Mouse (Mus musculus): ENCODE data around the gene Pltp. TPM values are rescaled to one million over a fixed set of nuclear protein-coding genes. Genes with fewer than 3 reads are reported as not detected.

The Pltp gene
- polyA plus RNA-seq, 1 experiment from 2014 or later: 129 TPM

- Histone ChIP-seq H3K4me1 (replicated peaks) (peaks cover 24% of the 10 kb centered on the region), H3K36me3 (peaks cover 13% of the 10 kb centered on the region), H3K4me3 (peak overlapping the region; percentile 66), H3K9me3 (no peaks in the 10 kb centered on the region), H3K9ac (peak overlapping the region; percentile 66), H3K27me3 (no peaks in the 10 kb centered on the region), H3K27ac (replicated peaks) (peak overlapping the region; percentile 82), H3K4me2 (peak overlapping the region; percentile 99)
- no peak for ATAC-seq (ENCODE audit: low FRiP score, low read depth)
- 57% methylated on average over 16 of the region's 16 CpGs for WGBS
These were observed 25.3 kb downstream of the Pltp start for GRCm38 (mm10) chr2:164832032-164832747.

DNA sequence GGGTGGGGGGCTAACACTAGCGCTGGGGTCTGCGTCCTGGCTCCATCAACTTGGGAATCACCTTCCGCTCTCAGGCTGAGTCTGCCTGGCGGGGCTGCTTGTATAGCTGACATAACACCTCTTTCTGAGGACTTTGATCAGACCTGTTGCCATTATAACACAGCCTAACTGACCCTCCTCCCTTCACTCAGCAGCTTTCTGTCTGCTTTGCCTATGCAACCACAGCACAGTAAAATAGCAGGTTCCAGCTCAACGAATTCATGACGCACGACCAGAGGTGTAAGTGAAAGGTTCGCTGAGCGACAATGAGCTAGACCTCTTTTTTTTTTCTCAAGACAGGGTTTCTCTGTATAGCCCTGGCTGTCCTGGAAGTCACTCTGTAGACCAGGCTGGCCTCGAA lies 26.5 kb downstream of the Pltp start:
- Histone ChIP-seq H3K9ac (no peak overlapping the region), H3K9me3 (no peaks in the 10 kb centered on the region), H3K4me3 (no peak overlapping the region), H3K4me1 (replicated peaks) (peaks cover 29% of the 10 kb centered on the region), H3K36me3 (peaks cover 16% of the 10 kb centered on the region), H3K4me2 (no peak overlapping the region), H3K27me3 (no peaks in the 10 kb centered on the region), H3K27ac (replicated peaks) (no peak overlapping the region)
- WGBS: 85% methylated on average over 10 of the region's 10 CpGs
- ATAC-seq (ENCODE audit: low FRiP score, low read depth): no peak

DNA sequence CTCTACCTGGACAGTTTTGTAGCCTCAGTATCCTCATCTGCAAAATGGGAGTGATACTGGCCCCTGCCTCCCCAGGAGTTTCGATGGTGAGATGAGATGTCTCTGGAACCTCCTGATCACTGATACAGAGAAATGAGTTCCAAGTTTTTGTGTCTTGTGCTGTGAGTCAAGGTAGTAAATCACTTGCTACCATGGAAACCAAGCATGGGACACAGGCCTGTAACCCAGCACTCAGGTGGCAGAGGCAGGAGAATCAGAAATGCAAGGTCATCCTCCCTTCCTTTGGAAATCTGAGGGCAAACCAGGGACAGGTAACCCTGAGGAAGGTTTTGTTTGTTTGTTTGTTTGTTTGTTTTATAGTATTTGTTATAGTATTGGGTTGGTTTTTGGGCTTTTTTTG lies 28.4 kb downstream of the Pltp start:
- H3K4me3 ChIP-seq: no peak overlapping the region
- peaks cover 26% of the 10 kb centered on the region for H3K36me3 ChIP-seq
- ATAC-seq (ENCODE audit: low FRiP score, low read depth): no peak
- no peak overlapping the region for H3K27ac ChIP-seq (replicated peaks)
- H3K4me1 ChIP-seq (replicated peaks): peaks cover 22% of the 10 kb centered on the region
- H3K4me2 ChIP-seq: no peak overlapping the region
- no peaks in the 10 kb centered on the region for H3K27me3 ChIP-seq
- 97% methylated on average over 1 of the region's 1 CpGs for WGBS
- no peaks in the 10 kb centered on the region for H3K9me3 ChIP-seq
- no peak overlapping the region for H3K9ac ChIP-seq

DNA sequence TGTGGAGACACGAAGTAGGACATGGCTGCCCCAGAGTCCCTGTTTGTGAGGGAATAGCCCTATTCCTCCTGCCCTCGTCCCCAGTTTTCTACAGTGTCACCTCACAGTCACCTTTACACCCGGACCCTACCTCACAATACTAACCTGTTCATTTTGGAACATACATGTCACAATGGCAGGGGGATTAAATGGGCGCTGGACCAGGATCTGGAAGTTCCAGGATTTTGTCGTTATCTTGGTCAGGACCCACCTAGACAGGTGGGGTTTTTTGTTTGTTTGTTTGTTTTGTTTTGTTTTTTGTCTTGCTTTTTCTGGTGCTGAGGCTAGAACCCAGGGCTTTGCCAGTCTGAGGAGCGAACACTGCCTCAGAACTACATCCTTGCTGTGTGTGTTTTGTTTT lies 29.1 kb downstream of the Pltp start, which contains the start of gene Spata25:
TSS of gene Spata25 (minus strand) at position 101 of the 400 bp plus-strand sequence.
- H3K4me2 ChIP-seq: no peak within 1 kb of the TSS
- 88% methylated on average over 6 of the region's 6 CpGs for WGBS
- H3K27me3 ChIP-seq: no peaks in the 10 kb centered on the region
- no peak within 1 kb of the TSS for H3K27ac ChIP-seq (replicated peaks)
- H3K9me3 ChIP-seq: no peaks in the 10 kb centered on the region
- peaks cover 26% of the 10 kb centered on the region for H3K36me3 ChIP-seq
- no peak for ATAC-seq (ENCODE audit: low FRiP score, low read depth)
- peaks cover 26% of the 10 kb centered on the region for H3K4me1 ChIP-seq (replicated peaks)
- no peak within 1 kb of the TSS for H3K4me3 ChIP-seq
- H3K9ac ChIP-seq: no peak within 1 kb of the TSS

- Histone ChIP-seq H3K4me2 (no peak overlapping the region), H3K4me1 (replicated peaks) (peaks cover 24% of the 10 kb centered on the region), H3K27me3 (no peaks in the 10 kb centered on the region), H3K36me3 (peaks cover 26% of the 10 kb centered on the region), H3K9me3 (no peaks in the 10 kb centered on the region), H3K4me3 (no peak overlapping the region), H3K27ac (replicated peaks) (no peak overlapping the region), H3K9ac (no peak overlapping the region)
- 89% methylated on average over 15 of the region's 16 CpGs for WGBS
- no peak for ATAC-seq (ENCODE audit: low FRiP score, low read depth)
These were observed 30.2 kb downstream of the Pltp start for GRCm38 (mm10) chr2:164827146-164827850.

- Histone ChIP-seq H3K27me3 (no peaks in the 10 kb centered on the region), H3K9me3 (no peaks in the 10 kb centered on the region), H3K36me3 (peaks cover 34% of the 10 kb centered on the region), H3K27ac (replicated peaks) (no peak overlapping the region), H3K4me3 (no peak overlapping the region), H3K9ac (no peak overlapping the region), H3K4me2 (no peak overlapping the region), H3K4me1 (replicated peaks) (peaks cover 28% of the 10 kb centered on the region)
- ATAC-seq (ENCODE audit: low FRiP score, low read depth): no peak
- WGBS: 97% methylated on average over 17 of the region's 17 CpGs
These were observed 32.0 kb downstream of the Pltp start for GRCm38 (mm10) chr2:164825521-164825920.

GRCm38 (mm10) chr2:164823969-164824368 lies 33.5 kb downstream of the Pltp start:
- no peak for ATAC-seq (ENCODE audit: low FRiP score, low read depth)
- Histone ChIP-seq H3K4me3 (peak overlapping the region; percentile 64; the same call in 1 of the 2 replicates), H3K36me3 (peaks cover 36% of the 10 kb centered on the region), H3K4me1 (replicated peaks) (peaks cover 28% of the 10 kb centered on the region), H3K9me3 (no peaks in the 10 kb centered on the region), H3K4me2 (peak overlapping the region; percentile 60), H3K27me3 (no peaks in the 10 kb centered on the region), H3K27ac (replicated peaks) (no peak overlapping the region), H3K9ac (no peak overlapping the region)
- 96% methylated on average over 4 of the region's 4 CpGs for WGBS

DNA sequence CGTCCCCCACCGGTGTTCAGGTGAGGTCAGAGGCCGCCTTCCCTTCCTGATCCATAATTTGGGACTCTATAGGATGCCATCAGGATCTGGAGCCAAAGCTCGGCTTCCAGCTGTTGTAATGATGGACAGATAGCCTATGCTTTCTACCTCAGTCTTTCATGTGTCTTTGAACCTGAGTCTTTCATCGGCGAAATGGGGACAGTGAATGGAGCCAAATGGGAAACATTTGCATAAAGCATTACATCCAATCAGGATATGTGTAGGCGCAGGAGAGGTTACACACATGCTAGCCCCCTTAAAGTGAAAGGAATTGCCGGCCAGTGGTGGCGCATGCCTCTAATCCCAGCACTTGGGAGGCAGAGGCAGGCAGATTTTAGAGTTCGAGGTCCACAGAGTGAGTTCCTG lies 34.3 kb downstream of the Pltp start:
- peak; percentile 60 for ATAC-seq (ENCODE audit: low FRiP score, low read depth)
- WGBS: 1% methylated on average over 10 of the region's 10 CpGs
- Histone ChIP-seq H3K27me3 (no peaks in the 10 kb centered on the region), H3K4me1 (replicated peaks) (peaks cover 28% of the 10 kb centered on the region), H3K9me3 (no peaks in the 10 kb centered on the region), H3K4me2 (peak overlapping the region; percentile 60), H3K27ac (replicated peaks) (peak overlapping the region; percentile 92), H3K36me3 (peaks cover 32% of the 10 kb centered on the region), H3K9ac (peak overlapping the region; percentile 82), H3K4me3 (peak overlapping the region; percentile 64)

GRCm38 (mm10) chr2:164822636-164823165 lies 34.8 kb downstream of the Pltp start, which contains the start of gene Zswim1:
TSS of gene Zswim1 (plus strand) at chr2:164822686.
- peak; percentile 98 for ATAC-seq (ENCODE audit: low FRiP score, low read depth)
- Histone ChIP-seq H3K9me3 (no peaks in the 10 kb centered on the region), H3K4me3 (peak within 1 kb of the TSS; percentile 64), H3K36me3 (peaks cover 27% of the 10 kb centered on the region), H3K4me1 (replicated peaks) (peaks cover 28% of the 10 kb centered on the region), H3K27ac (replicated peaks) (peak within 1 kb of the TSS; percentile 92), H3K27me3 (no peaks in the 10 kb centered on the region), H3K9ac (peak within 1 kb of the TSS; percentile 82), H3K4me2 (peak within 1 kb of the TSS; percentile 60)
- under 1% methylated on average over 32 of the region's 32 CpGs for WGBS

- Histone ChIP-seq H3K27me3 (no peaks in the 10 kb centered on the region), H3K27ac (replicated peaks) (no peak overlapping the region), H3K36me3 (peaks cover 21% of the 10 kb centered on the region), H3K4me3 (no peak overlapping the region), H3K9me3 (no peaks in the 10 kb centered on the region), H3K9ac (no peak overlapping the region), H3K4me2 (no peak overlapping the region), H3K4me1 (replicated peaks) (peaks cover 24% of the 10 kb centered on the region)
- ATAC-seq (ENCODE audit: low FRiP score, low read depth): no peak
- 81% methylated on average over 6 of the region's 6 CpGs for WGBS
These were observed 36.5 kb downstream of the Pltp start for GRCm38 (mm10) chr2:164821060-164821459.

DNA sequence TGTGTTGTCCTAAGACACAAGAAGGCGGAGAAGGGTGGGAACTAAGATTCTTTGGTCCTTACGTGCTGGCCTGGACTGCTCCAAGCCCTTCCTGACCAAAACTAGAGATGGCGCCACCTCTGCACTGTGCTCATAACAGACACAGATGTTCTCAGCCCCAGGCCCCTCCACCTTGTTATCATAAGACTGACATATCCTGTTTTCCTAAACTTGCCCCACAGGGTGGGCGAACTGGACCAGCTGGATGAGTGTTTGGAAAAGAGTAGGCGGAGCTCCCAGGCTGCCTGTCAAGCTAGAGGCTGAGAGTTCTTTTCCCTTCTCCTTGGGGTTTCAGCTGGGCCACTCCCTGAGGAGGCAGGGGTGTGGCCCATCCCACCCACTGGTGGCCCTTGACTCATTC lies 39.8 kb downstream of the Pltp start:
- 72% methylated on average over 5 of the region's 5 CpGs for WGBS
- H3K4me1 ChIP-seq (replicated peaks): peaks cover 9% of the 10 kb centered on the region
- no peak overlapping the region for H3K27ac ChIP-seq (replicated peaks)
- H3K9me3 ChIP-seq: no peaks in the 10 kb centered on the region
- H3K27me3 ChIP-seq: no peaks in the 10 kb centered on the region
- peaks cover 14% of the 10 kb centered on the region; the same call in 1 of the 2 replicates for H3K36me3 ChIP-seq
- H3K9ac ChIP-seq: no peak overlapping the region
- no peak for ATAC-seq (ENCODE audit: low FRiP score, low read depth)
- H3K4me2 ChIP-seq: no peak overlapping the region
- no peak overlapping the region for H3K4me3 ChIP-seq

- H3K36me3 ChIP-seq: peaks cover 14% of the 10 kb centered on the region; the same call in 1 of the 2 replicates
- H3K27me3 ChIP-seq: no peaks in the 10 kb centered on the region
- 90% methylated on average over 6 of the region's 6 CpGs for WGBS
- H3K9ac ChIP-seq: no peak overlapping the region
- H3K4me1 ChIP-seq (replicated peaks): peaks cover 5% of the 10 kb centered on the region
- no peak overlapping the region for H3K4me3 ChIP-seq
- no peak for ATAC-seq (ENCODE audit: low FRiP score, low read depth)
- no peak overlapping the region for H3K27ac ChIP-seq (replicated peaks)
- no peaks in the 10 kb centered on the region for H3K9me3 ChIP-seq
- no peak overlapping the region for H3K4me2 ChIP-seq
These were observed 40.3 kb downstream of the Pltp start for GRCm38 (mm10) chr2:164817206-164817605.
